Mouse (Mus musculus): ENCODE results near the gene Prpf38a. TPM values are rescaled to one million over a fixed set of nuclear protein-coding genes. Genes with fewer than 3 reads are reported as not detected.

Gene Prpf38a
- polyA plus RNA-seq, 1 experiment, result 8.0 TPM

GRCm38 (mm10) chr4:108618586-108618985 is 39.5 kb upstream of the Prpf38a start:
- DNase-seq, result no peak
- Histone ChIP-seq H3K27ac (ENCODE audit: control insufficient read depth, insufficient read depth, low read length) (no peak overlapping the region), H3K36me3 (ENCODE audit: control insufficient read depth, insufficient read depth, low read length) (peaks cover 3% of the 10 kb centered on the region; the same call in 1 of the 2 replicates), H3K4me1 (replicated peaks; ENCODE audit: control insufficient read depth, insufficient read depth, low read length) (peaks cover 10% of the 10 kb centered on the region), H3K4me3 (ENCODE audit: control insufficient read depth, insufficient read depth, low read length) (no peak overlapping the region), H3K27me3 (ENCODE audit: control insufficient read depth, insufficient read depth, low read length) (no peaks in the 10 kb centered on the region)
- 91% methylated on average over 4 of the region's 4 CpGs for WGBS
- TF ChIP-seq CTCF (IDR thresholded peaks at IDR 0.05; ENCODE audit: borderline replicate concordance, control insufficient read depth, extremely low read depth, insufficient read depth, low read length, poor library complexity) (no peak), POLR2A (IDR thresholded peaks at IDR 0.05; ENCODE audit: control insufficient read depth, extremely low read depth, insufficient read depth, low read length, poor library complexity) (no peak)

GRCm38 (mm10) chr4:108610935-108611334 is 31.8 kb upstream of the Prpf38a start:
- Histone ChIP-seq H3K27me3 (ENCODE audit: control insufficient read depth, insufficient read depth, low read length) (no peaks in the 10 kb centered on the region), H3K4me1 (replicated peaks; ENCODE audit: control insufficient read depth, insufficient read depth, low read length) (no peaks in the 10 kb centered on the region), H3K27ac (ENCODE audit: control insufficient read depth, insufficient read depth, low read length) (no peak overlapping the region), H3K4me3 (ENCODE audit: control insufficient read depth, insufficient read depth, low read length) (no peak overlapping the region), H3K36me3 (ENCODE audit: control insufficient read depth, insufficient read depth, low read length) (peaks cover 3% of the 10 kb centered on the region; the same call in 1 of the 2 replicates)
- no peak for TF ChIP-seq CTCF (IDR thresholded peaks at IDR 0.05; ENCODE audit: borderline replicate concordance, control insufficient read depth, extremely low read depth, insufficient read depth, low read length, poor library complexity)
- TF ChIP-seq POLR2A (IDR thresholded peaks at IDR 0.05; ENCODE audit: control insufficient read depth, extremely low read depth, insufficient read depth, low read length, poor library complexity), result no peak
- DNase-seq, result no peak
- WGBS, result 95% methylated on average over 5 of the region's 5 CpGs

GRCm38 (mm10) chr4:108608651-108609050 is 29.5 kb upstream of the Prpf38a start:
- Histone ChIP-seq H3K36me3 (ENCODE audit: control insufficient read depth, insufficient read depth, low read length) (peaks cover 2% of the 10 kb centered on the region), H3K4me1 (replicated peaks; ENCODE audit: control insufficient read depth, insufficient read depth, low read length) (no peaks in the 10 kb centered on the region), H3K4me3 (ENCODE audit: control insufficient read depth, insufficient read depth, low read length) (no peak overlapping the region), H3K27me3 (ENCODE audit: control insufficient read depth, insufficient read depth, low read length) (no peaks in the 10 kb centered on the region), H3K27ac (ENCODE audit: control insufficient read depth, insufficient read depth, low read length) (no peak overlapping the region)
- WGBS, result 93% methylated on average over 3 of the region's 3 CpGs
- TF ChIP-seq POLR2A (IDR thresholded peaks at IDR 0.05; ENCODE audit: control insufficient read depth, extremely low read depth, insufficient read depth, low read length, poor library complexity), result no peak
- no peak for TF ChIP-seq CTCF (IDR thresholded peaks at IDR 0.05; ENCODE audit: borderline replicate concordance, control insufficient read depth, extremely low read depth, insufficient read depth, low read length, poor library complexity)
- no peak for DNase-seq

GRCm38 (mm10) chr4:108601870-108602269 is 22.7 kb upstream of the Prpf38a start:
- TF ChIP-seq CTCF (IDR thresholded peaks at IDR 0.05; ENCODE audit: borderline replicate concordance, control insufficient read depth, extremely low read depth, insufficient read depth, low read length, poor library complexity) (no peak), POLR2A (IDR thresholded peaks at IDR 0.05; ENCODE audit: control insufficient read depth, extremely low read depth, insufficient read depth, low read length, poor library complexity) (no peak)
- Histone ChIP-seq H3K27me3 (ENCODE audit: control insufficient read depth, insufficient read depth, low read length) (no peaks in the 10 kb centered on the region), H3K4me3 (ENCODE audit: control insufficient read depth, insufficient read depth, low read length) (no peak overlapping the region), H3K36me3 (ENCODE audit: control insufficient read depth, insufficient read depth, low read length) (peaks cover 5% of the 10 kb centered on the region), H3K27ac (ENCODE audit: control insufficient read depth, insufficient read depth, low read length) (no peak overlapping the region), H3K4me1 (replicated peaks; ENCODE audit: control insufficient read depth, insufficient read depth, low read length) (no peaks in the 10 kb centered on the region)
- WGBS, result 98% methylated on average over 7 of the region's 7 CpGs
- DNase-seq, result no peak

GRCm38 (mm10) chr4:108598306-108598705 is 19.2 kb upstream of the Prpf38a start:
- TF ChIP-seq CTCF (IDR thresholded peaks at IDR 0.05; ENCODE audit: borderline replicate concordance, control insufficient read depth, extremely low read depth, insufficient read depth, low read length, poor library complexity) (no peak), POLR2A (IDR thresholded peaks at IDR 0.05; ENCODE audit: control insufficient read depth, extremely low read depth, insufficient read depth, low read length, poor library complexity) (no peak)
- peaks cover 4% of the 10 kb centered on the region; the same call in 1 of the 2 replicates for H3K36me3 ChIP-seq (ENCODE audit: control insufficient read depth, insufficient read depth, low read length)

GRCm38 (mm10) chr4:108595785-108596184 is 16.6 kb upstream of the Prpf38a start:
- DNase-seq, result no peak
- WGBS, result 95% methylated on average over 1 of the region's 1 CpGs
- no peak overlapping the region for H3K4me3 ChIP-seq (ENCODE audit: control insufficient read depth, insufficient read depth, low read length)
- no peaks in the 10 kb centered on the region for H3K27me3 ChIP-seq (ENCODE audit: control insufficient read depth, insufficient read depth, low read length)
- no peak overlapping the region for H3K27ac ChIP-seq (ENCODE audit: control insufficient read depth, insufficient read depth, low read length)
- H3K36me3 ChIP-seq (ENCODE audit: control insufficient read depth, insufficient read depth, low read length), result peaks cover 4% of the 10 kb centered on the region; the same call in 1 of the 2 replicates
- no peaks in the 10 kb centered on the region for H3K4me1 ChIP-seq (replicated peaks; ENCODE audit: control insufficient read depth, insufficient read depth, low read length)
- TF ChIP-seq CTCF (IDR thresholded peaks at IDR 0.05; ENCODE audit: borderline replicate concordance, control insufficient read depth, extremely low read depth, insufficient read depth, low read length, poor library complexity) (no peak), POLR2A (IDR thresholded peaks at IDR 0.05; ENCODE audit: control insufficient read depth, extremely low read depth, insufficient read depth, low read length, poor library complexity) (no peak)

More at GRCm38 (mm10) chr4:108598306-108598705, 19.2 kb upstream of the Prpf38a start:
- Histone ChIP-seq H3K4me1 (replicated peaks; ENCODE audit: control insufficient read depth, insufficient read depth, low read length) (no peaks in the 10 kb centered on the region), H3K4me3 (ENCODE audit: control insufficient read depth, insufficient read depth, low read length) (no peak overlapping the region), H3K27me3 (ENCODE audit: control insufficient read depth, insufficient read depth, low read length) (no peaks in the 10 kb centered on the region), H3K27ac (ENCODE audit: control insufficient read depth, insufficient read depth, low read length) (no peak overlapping the region)
- DNase-seq, result no peak
- 92% methylated on average over 4 of the region's 4 CpGs for WGBS

- TF ChIP-seq CTCF (IDR thresholded peaks at IDR 0.05; ENCODE audit: borderline replicate concordance, control insufficient read depth, extremely low read depth, insufficient read depth, low read length, poor library complexity) (no peak), POLR2A (IDR thresholded peaks at IDR 0.05; ENCODE audit: control insufficient read depth, extremely low read depth, insufficient read depth, low read length, poor library complexity) (no peak)
- no peak overlapping the region for H3K27ac ChIP-seq (ENCODE audit: control insufficient read depth, insufficient read depth, low read length)
- WGBS, result 96% methylated on average over 2 of the region's 2 CpGs
- H3K36me3 ChIP-seq (ENCODE audit: control insufficient read depth, insufficient read depth, low read length), result peaks cover 4% of the 10 kb centered on the region; the same call in 1 of the 2 replicates
- no peak for DNase-seq
- H3K27me3 ChIP-seq (ENCODE audit: control insufficient read depth, insufficient read depth, low read length), result no peaks in the 10 kb centered on the region
- H3K4me3 ChIP-seq (ENCODE audit: control insufficient read depth, insufficient read depth, low read length), result no peak overlapping the region
- peaks cover 6% of the 10 kb centered on the region for H3K4me1 ChIP-seq (replicated peaks; ENCODE audit: control insufficient read depth, insufficient read depth, low read length)
These were observed 14.2 kb upstream of the Prpf38a start for GRCm38 (mm10) chr4:108593376-108593775.
